In the genomic region with DNA sequence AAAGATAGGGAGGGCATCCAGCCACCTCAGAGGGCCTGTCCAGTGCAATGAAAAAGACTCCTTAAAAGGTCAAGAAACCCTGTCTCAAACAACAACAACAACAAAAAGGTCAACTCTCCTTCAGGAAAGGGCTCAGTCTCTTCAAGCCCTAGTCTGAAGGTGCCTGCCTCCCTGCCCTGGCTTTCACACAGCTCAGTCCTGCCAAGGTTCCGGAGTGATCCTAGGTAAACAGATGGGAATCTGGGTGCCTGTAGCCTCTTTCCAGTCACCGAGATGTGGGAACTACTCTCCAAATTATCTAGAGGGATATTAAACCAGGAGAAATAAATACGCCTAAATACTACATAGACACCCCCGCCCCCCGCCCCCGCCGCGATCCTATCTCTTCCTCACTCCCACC, we compare ENCODE assay signal across 16 mouse cellular contexts. TPM values are rescaled to one million over a fixed set of nuclear protein-coding genes. Genes with fewer than 3 reads are reported as not detected.
DNase-seq lines count a peak whose midpoint lies in the region; ATAC-seq and TF ChIP-seq lines count a peak whose summit lies in the region.
"Had no signal": no experiment of that assay in that cellular context is flagged by ENCODE, and none has a peak within 500 bp of the region (broad histone marks: within the 10 kb centered on the region; RNA-seq: fewer than 3 reads in every experiment).

No protein-coding gene starts in this region.

- DNase-seq in heart, embryonic 10.5 days (ENCODE audit: low spot score), result no peak
- DNase-seq in heart, adult 9 months (ENCODE audit: low spot score in 2 of 2), result no peak
- no peak for DNase-seq in stomach, postnatal 0 days (ENCODE audit: low spot score)
- no peak for DNase-seq in thymus, adult 18-20 months
- no peak for DNase-seq in urinary bladder, postnatal 36 days (ENCODE audit: low spot score in 2 of 2)
- DNase-seq: cerebellum, adult 8-10 months; heart, adult 2 months; kidney, adult 9 months; lung, adult 2 months; spleen, adult 18-20 months had no signal

- H3K9ac ChIP-seq in stomach, embryonic 14.5 days (replicated peaks; ENCODE audit: low read depth, low read length), result no peak overlapping the region
- no peak overlapping the region for H3K9ac ChIP-seq in stomach, postnatal 0 days (ENCODE audit: low read length)
- no peak overlapping the region for H3K9ac ChIP-seq in limb, embryonic 12.5 days (replicated peaks)
- 0 out of 2 replicates have a peak overlapping the region, but pooled peaks have one; percentile 17 for H3K9ac ChIP-seq in stomach, embryonic 16.5 days (ENCODE audit: low read length)
- H3K9ac ChIP-seq: embryonic facial prominence, embryonic 15.5 days; forebrain, embryonic 12.5 days; hindbrain, embryonic 14.5 days had no signal

- H3K4me1 ChIP-seq in heart, embryonic 10.5 days, result peaks cover 23% of the 10 kb centered on the region
- peaks cover 4% of the 10 kb centered on the region; the same call in 1 of the 2 replicates for H3K4me1 ChIP-seq in stomach, embryonic 14.5 days (ENCODE audit: control insufficient read depth, insufficient read depth, low read length)
- no peaks in the 10 kb centered on the region for H3K4me1 ChIP-seq in stomach, postnatal 0 days (replicated peaks; ENCODE audit: control insufficient read depth, insufficient read depth)
- peaks cover 22% of the 10 kb centered on the region for H3K4me1 ChIP-seq in limb, embryonic 12.5 days (replicated peaks)
- H3K4me1 ChIP-seq in stomach, embryonic 16.5 days (ENCODE audit: control insufficient read depth, insufficient read depth, low read length), result peaks cover 4% of the 10 kb centered on the region; the same call in 1 of the 2 replicates

- no peak for TF ChIP-seq CTCF in stomach, postnatal 0 days (IDR thresholded peaks at IDR 0.05; ENCODE audit: low read depth)

- peak overlapping the region; percentile 23 for H3K4me2 ChIP-seq in stomach, embryonic 14.5 days (replicated peaks; ENCODE audit: low read depth, low read length)
- H3K4me2 ChIP-seq in stomach, postnatal 0 days (replicated peaks; ENCODE audit: low read depth), result no peak overlapping the region
- peak overlapping the region; percentile 52; the same call in 1 of the 2 replicates for H3K4me2 ChIP-seq in limb, embryonic 12.5 days
- peak overlapping the region; percentile 33; the same call in 1 of the 2 replicates for H3K4me2 ChIP-seq in stomach, embryonic 16.5 days (ENCODE audit: low read depth, low read length)
- H3K4me2 ChIP-seq: embryonic facial prominence, embryonic 15.5 days had no signal

- TF ChIP-seq EP300 in stomach, postnatal 0 days (optimal IDR thresholded peaks at IDR 0.05), result no peak

- peaks cover 62% of the 10 kb centered on the region for H3K27me3 ChIP-seq in heart, embryonic 10.5 days (ENCODE audit: insufficient read depth, poor library complexity, severe bottlenecking)
- H3K27me3 ChIP-seq in stomach, embryonic 14.5 days (ENCODE audit: control insufficient read depth, insufficient read depth, low read length), result peaks cover 20% of the 10 kb centered on the region
- peaks cover 8% of the 10 kb centered on the region for H3K27me3 ChIP-seq in stomach, postnatal 0 days (ENCODE audit: control insufficient read depth, insufficient read depth, low read length)
- H3K27me3 ChIP-seq in limb, embryonic 12.5 days, result peaks cover 62% of the 10 kb centered on the region
- peaks cover 29% of the 10 kb centered on the region for H3K27me3 ChIP-seq in stomach, embryonic 16.5 days (ENCODE audit: control insufficient read depth, insufficient read depth, low read length)

- H3K36me3 ChIP-seq in heart, embryonic 10.5 days, result no peaks in the 10 kb centered on the region
- H3K36me3 ChIP-seq in stomach, embryonic 14.5 days (ENCODE audit: control insufficient read depth, insufficient read depth, low read length), result no peaks in the 10 kb centered on the region
- no peaks in the 10 kb centered on the region for H3K36me3 ChIP-seq in stomach, postnatal 0 days (ENCODE audit: control insufficient read depth, insufficient read depth, low read length)
- H3K36me3 ChIP-seq in limb, embryonic 12.5 days, result no peaks in the 10 kb centered on the region
- H3K36me3 ChIP-seq in stomach, embryonic 16.5 days (ENCODE audit: control insufficient read depth, insufficient read depth, low read length), result no peaks in the 10 kb centered on the region
- H3K36me3 ChIP-seq: embryonic facial prominence, embryonic 15.5 days; forebrain, embryonic 12.5 days had no signal

- no peak overlapping the region for H3K27ac ChIP-seq in heart, embryonic 10.5 days
- no peak overlapping the region for H3K27ac ChIP-seq in stomach, embryonic 14.5 days (ENCODE audit: low read length)
- no peak overlapping the region for H3K27ac ChIP-seq in stomach, postnatal 0 days (replicated peaks)
- no peak overlapping the region for H3K27ac ChIP-seq in limb, embryonic 12.5 days
- no peak overlapping the region for H3K27ac ChIP-seq in stomach, embryonic 16.5 days (ENCODE audit: low read length)
- H3K27ac ChIP-seq: embryonic facial prominence, embryonic 15.5 days; forebrain, embryonic 12.5 days; heart, adult 2 months; hindbrain, embryonic 14.5 days had no signal

- H3K4me3 ChIP-seq in heart, embryonic 10.5 days, result peak overlapping the region; percentile 45; the same call in 1 of the 2 replicates
- H3K4me3 ChIP-seq in stomach, embryonic 14.5 days (ENCODE audit: low read depth, low read length), result no peak overlapping the region
- H3K4me3 ChIP-seq in stomach, postnatal 0 days (ENCODE audit: low read depth, low read length), result no peak overlapping the region
- no peak overlapping the region for H3K4me3 ChIP-seq in limb, embryonic 12.5 days (replicated peaks)
- peak overlapping the region; percentile 21 for H3K4me3 ChIP-seq in stomach, embryonic 16.5 days (replicated peaks; ENCODE audit: low read length)
- H3K4me3 ChIP-seq: embryonic facial prominence, embryonic 15.5 days; forebrain, embryonic 12.5 days; heart, adult 2 months had no signal

- no peaks in the 10 kb centered on the region for H3K9me3 ChIP-seq in heart, embryonic 10.5 days
- H3K9me3 ChIP-seq in stomach, embryonic 14.5 days (ENCODE audit: control insufficient read depth, low read depth, low read length), result no peaks in the 10 kb centered on the region
- no peaks in the 10 kb centered on the region for H3K9me3 ChIP-seq in stomach, postnatal 0 days (ENCODE audit: control insufficient read depth, low read length)
- H3K9me3 ChIP-seq in limb, embryonic 12.5 days, result no peaks in the 10 kb centered on the region
- H3K9me3 ChIP-seq in stomach, embryonic 16.5 days (replicated peaks; ENCODE audit: control insufficient read depth, low read length), result no peaks in the 10 kb centered on the region
- H3K9me3 ChIP-seq: embryonic facial prominence, embryonic 15.5 days; forebrain, embryonic 12.5 days had no signal

- ATAC-seq in stomach, embryonic 14.5 days (ENCODE audit: insufficient number of reproducible peaks, insufficient read depth, low FRiP score, low read depth), result no peak
- ATAC-seq in stomach, postnatal 0 days (ENCODE audit: low FRiP score, low TSS enrichment), result no peak
- ATAC-seq in limb, embryonic 12.5 days (ENCODE audit: insufficient number of reproducible peaks, insufficient read depth, low FRiP score, low TSS enrichment, low read depth), result no peak
- ATAC-seq in stomach, embryonic 16.5 days (ENCODE audit: insufficient read depth, low FRiP score), result no peak

- 18% methylated on average over 8 of the region's 8 CpGs for WGBS in heart, embryonic 10.5 days
- 24% methylated on average over 8 of the region's 8 CpGs for WGBS in stomach, embryonic 14.5 days
- WGBS in stomach, postnatal 0 days, result 36% methylated on average over 8 of the region's 8 CpGs
- WGBS in limb, embryonic 12.5 days, result 18% methylated on average over 8 of the region's 8 CpGs
- 32% methylated on average over 8 of the region's 8 CpGs for WGBS in stomach, embryonic 16.5 days

RNA-seq across cellular contexts. Expression of a gene that starts 2.6 kb away (rescaled TPM):
- 0.12 and 1.6 TPM in 2 replicates for polyA plus RNA-seq in heart, embryonic 10.5 days (2016; fragmentation: Nextera tagmentation; extraction: Ambion mirVana)
- polyA plus RNA-seq in stomach, embryonic 14.5 days (2014; fragmentation: Nextera tagmentation; extraction: Ambion mirVana), result 1.4 and 3.5 TPM in 2 replicates
- 0.48 and 0.51 TPM in 2 replicates for polyA plus RNA-seq in stomach, postnatal 0 days (2015; fragmentation: Nextera tagmentation; extraction: Ambion mirVana)
- polyA plus RNA-seq in limb, embryonic 12.5 days (2016; fragmentation: Nextera tagmentation; extraction: Ambion mirVana), result 0.34 and 0.35 TPM in 2 replicates
- 3.2 and 4.1 TPM in 2 replicates for polyA plus RNA-seq in stomach, embryonic 16.5 days (2015; fragmentation: Nextera tagmentation; extraction: Ambion mirVana)

Comparison
In these comparisons a context has a peak if more than half of its experiments do, and no peak if none do; other contexts are left out.
1. H3K4me3 ChIP-seq: peak in heart, embryonic 10.5 days (single experiment) and stomach, embryonic 16.5 days (single experiment); none in stomach, embryonic 14.5 days (single experiment), stomach, postnatal 0 days (single experiment) and limb, embryonic 12.5 days (single experiment).